Mouse (Mus musculus) heart, adult 9 months (tissue): ENCODE results near the gene Olfr711.
"Not testable (repeated sequence)": the region's sequence is repeated elsewhere in the genome, so short reads cannot be mapped to it uniquely, and the experiment has no call there.

Experiments used
- DNase-seq, 2 experiments: peaks; one replicate each; pipeline ENCODE4 v3.0.0; 2022; ENCODE audit warnings: low spot score in 2 of 2

The Olfr711 gene

DNA sequence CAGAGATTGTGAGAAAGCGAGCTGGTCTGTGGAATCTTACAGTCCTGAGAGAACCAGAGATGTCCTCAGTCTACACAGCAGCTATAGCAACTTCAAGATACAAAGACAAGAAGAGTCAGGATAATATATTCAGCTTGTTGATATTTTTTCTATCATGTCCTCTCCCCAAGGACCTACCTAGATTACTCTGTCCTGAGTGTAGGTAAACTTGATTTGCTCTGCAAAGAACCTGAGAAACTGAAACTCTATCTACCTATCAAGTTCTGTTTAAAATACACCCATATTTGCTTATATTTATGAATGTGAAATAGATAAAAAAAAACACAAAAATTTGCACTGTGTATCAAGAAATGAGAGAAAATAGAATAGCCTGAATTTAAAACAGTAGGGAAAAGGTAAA is at the start of gene Olfr711:
Olfr711 (minus strand) TSS at position 101 of the 400 bp plus-strand sequence.
- no peak for DNase-seq

DNA sequence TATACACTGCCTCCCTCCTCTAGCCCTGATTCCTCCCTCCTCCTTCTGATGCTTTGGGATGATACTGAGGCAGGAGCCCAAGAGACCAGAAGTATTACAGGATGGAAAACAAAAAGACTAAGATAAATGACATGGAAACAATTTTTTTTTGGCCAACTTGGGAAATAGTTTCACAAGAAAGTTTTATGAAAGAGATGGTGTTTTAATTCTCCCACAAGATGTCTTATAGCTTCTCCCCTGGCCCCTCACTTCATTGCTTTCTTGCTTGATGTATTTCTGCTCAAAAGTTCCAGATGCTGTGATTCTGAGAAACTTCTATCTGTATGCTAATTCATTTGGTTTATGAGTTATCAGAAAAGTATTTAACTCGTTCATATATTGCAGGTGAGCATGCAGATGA is 30.7 kb upstream of the Olfr711 start, which contains the start of gene Olfr2:
Olfr2 (minus strand) TSS at position 101 of the 400 bp plus-strand sequence.
- DNase-seq, result no peak

DNA sequence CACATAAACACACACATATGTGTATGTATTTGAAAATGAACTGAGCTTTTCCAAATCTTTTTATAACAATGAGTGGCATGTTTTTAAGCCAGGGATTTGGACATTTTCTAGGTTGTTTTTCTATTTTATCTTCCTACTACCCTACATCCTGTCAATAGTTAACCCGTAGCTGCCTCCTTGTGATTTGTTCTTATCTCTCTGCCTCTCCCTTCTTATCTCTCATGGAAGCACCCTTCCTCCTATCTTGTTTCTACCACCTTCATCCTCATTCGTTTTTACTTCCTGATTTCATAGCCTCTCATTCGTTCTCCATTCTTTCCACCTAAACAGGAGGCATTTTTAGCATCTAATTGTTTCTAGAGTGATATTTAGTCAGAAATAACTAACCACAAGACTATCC is 28.9 kb upstream of the Olfr711 start:
- no peak for DNase-seq

DNA sequence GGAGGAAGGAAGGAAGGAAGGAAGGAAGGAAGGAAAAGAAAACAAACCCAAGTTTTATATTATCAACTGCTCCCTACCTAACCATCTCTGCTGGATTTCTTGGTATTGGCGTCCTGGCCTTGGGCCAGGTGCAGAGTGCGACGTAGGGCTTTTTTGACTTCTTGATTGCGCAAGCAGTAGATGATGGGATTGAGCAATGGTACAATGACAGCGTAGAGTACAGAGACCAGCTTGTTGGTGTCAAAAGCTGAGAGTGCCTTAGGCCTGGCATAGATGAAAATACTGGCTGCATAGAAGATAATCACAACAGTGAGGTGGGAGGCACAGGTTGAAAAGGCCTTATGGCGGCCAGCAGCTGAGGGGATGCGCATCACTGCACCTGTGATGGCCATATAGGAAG is 25.5 kb upstream of the Olfr711 start:
- no peak for DNase-seq

DNA sequence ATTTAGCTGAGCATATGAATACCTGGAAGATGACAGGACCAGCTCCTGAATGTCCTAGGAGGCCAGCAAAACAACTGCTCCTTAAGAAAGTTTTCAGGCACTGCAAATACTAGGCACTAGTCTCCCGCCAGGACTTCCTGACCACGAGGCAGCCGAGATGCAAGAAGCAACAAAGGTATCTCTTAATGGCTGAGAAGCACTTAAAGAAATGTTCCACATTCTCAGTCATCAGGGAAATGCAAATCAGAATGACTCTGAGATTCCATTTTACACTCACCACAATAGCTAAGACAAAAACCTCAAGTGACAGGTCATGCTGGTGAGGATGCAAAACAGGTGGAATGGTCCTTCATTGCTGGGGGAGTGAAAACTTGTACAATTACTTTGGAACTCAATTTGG is 10.0 kb upstream of the Olfr711 start:
- no peak for DNase-seq

DNA sequence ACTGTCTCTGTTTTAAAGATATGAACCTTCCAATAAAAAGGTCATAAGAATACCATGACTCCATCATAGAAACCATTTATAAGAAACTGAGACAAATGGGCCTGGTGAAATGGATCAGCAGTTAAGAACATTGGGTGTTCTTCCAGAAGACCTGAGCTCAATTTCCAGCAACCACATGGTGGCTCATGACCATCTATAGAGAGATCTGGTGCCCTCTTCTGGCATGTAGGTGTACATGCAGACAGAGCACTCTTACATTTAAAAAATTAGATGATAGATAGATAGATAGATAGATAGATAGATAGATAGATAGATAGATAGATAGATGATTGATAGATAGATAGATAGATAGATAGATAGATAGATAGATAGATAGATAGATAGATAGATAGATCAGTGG is 7.8 kb downstream of the Olfr711 start:
- not testable (repeated sequence) for DNase-seq

DNA sequence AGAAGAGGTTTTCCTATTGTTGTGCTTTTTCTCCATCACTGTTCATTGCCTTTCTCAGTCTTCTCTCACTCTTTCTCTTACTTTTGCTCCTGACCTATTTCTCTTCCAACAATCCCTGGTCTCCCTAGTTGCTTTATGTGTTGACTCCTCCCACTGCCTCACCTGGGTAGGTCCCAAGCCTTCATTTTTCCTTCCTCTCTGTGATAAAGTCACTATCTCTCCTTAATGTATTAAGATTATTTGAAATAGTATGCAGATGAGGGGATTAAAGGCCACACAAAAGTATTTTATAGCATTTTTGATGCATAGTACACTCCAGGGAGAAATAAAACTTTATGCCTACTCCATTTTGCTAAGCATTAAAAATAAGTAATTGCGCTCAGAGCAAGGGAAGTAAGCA is 11.4 kb downstream of the Olfr711 start, which contains the start of gene Olfr6:
Olfr6 (minus strand) TSS at position 101 of the 400 bp plus-strand sequence.
- DNase-seq, result no peak

DNA sequence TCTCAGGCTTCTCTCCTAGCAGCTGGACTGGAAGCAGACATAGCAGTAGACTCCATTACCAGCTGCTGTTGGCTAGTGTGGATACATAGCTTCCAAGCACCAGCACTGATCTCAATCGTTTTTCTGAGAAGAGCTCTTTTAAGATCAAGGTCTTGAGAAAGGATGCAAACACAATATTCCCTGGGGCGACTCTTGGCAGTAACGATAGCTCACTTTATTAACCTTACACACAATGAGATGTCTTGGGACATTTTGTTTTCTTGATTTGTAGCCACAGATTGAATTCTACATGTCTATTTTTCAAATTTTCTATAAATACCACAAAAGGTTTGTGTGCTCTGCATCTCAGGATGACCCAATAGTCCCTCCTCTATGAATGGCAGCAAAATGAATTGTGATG is 27.0 kb downstream of the Olfr711 start, which contains the start of gene Olfr710:
Olfr710 (minus strand) TSS at position 101 of the 400 bp plus-strand sequence.
- no peak for DNase-seq

DNA sequence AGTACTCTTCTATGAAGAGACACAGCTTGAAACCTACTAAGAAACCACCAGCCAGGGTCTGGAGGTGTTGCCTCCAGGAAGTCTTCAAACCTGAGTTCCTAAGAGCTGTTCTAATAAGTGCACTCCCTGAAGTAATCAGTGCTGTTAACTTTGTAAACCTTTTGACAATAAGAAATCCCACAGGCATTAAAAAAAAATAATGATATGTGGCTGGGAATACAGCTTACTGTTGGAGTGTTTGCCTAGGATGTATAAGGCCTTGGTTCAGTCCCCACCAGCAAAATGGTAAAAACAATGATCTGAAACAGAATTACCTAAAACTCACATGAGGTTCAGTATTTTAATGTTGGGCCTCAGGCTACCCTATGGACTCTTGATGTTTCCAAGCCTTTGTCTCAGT is 43.1 kb downstream of the Olfr711 start, which contains the start of gene Olfr709-ps1:
Olfr709-ps1 (minus strand) TSS at position 101 of the 400 bp plus-strand sequence.
- DNase-seq, result no peak

DNA sequence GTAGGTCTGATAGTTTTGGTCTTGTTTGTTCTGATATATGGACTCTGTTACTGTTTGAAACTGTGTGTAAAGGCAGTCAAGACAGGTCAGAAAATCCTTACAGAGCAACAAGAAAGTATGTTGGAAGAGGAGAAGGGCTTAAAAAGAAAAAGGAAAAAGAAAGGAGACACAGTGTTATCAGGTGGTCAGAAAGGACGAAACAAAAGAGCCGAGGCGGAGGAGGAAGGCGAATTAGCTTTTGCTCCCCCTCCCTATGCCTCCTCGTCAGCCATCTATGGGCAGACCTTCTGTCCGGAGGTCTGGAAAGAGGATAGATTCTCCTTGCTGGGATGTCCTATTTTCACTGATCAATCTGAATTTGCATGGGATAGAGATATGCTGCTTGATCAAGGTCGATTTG is 54.3 kb downstream of the Olfr711 start:
- not testable (repeated sequence) for DNase-seq
